Mouse (Mus musculus) urinary bladder, postnatal 0 days (tissue): ENCODE results near the gene Rhox3c. TPM values are rescaled to one million over a fixed set of nuclear protein-coding genes. Genes with fewer than 3 reads are reported as not detected.

Experiments
- polyA plus RNA-seq: library from polyadenylated mRNA; unstranded; fragments of >200 nt; fragmentation: Nextera tagmentation; extraction: Ambion mirVana; gene quantifications from 2 replicates; pipeline ENCODE4 v1.2.1, GENCODE M21; 2015

The Rhox3c gene
- polyA plus RNA-seq: not detected in 2 replicates

DNA sequence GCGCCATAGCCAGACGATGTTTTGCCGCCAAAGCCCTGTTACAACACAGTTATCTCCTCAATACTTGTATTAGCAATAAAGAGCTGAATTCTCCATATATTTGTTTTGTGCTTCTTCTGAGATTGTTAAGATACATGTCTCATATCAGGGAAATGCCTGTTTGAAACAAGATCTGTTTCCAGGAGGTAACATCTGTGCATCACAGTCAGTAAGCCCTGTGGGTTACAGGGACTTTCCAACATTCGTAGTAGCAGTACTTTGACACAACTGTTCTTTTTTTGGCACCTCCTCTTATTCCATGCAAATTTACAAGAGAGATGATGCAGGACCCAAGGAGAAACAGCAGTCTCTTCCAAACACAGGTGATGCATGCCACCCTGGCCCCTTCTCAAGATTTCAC is at the start of gene Rhox3c:
Rhox3c (plus strand) TSS at position 301 of the 400 bp plus-strand sequence.

DNA sequence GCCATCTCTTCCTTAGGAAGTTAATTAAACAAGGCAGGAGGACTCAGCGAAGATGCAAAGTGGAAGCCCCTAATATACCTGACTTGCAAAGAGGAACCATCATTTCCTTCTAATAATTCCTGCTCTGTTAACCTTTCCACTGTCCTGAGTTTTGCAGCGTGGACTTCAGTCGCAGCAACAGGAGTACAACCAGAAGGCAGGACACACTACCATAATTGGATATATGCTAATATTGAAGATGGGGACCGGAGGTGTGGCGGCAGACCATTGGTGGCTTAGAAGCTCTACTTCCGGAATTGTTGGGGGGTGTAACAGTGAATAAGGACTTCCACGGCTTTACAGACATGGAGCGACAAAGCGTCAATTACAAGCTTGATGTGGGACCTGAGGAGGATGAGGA is 46.6 kb upstream of the Rhox3c start, which contains the start of gene Rhox2b:
Rhox2b (plus strand) TSS at position 301 of the 400 bp plus-strand sequence.

DNA sequence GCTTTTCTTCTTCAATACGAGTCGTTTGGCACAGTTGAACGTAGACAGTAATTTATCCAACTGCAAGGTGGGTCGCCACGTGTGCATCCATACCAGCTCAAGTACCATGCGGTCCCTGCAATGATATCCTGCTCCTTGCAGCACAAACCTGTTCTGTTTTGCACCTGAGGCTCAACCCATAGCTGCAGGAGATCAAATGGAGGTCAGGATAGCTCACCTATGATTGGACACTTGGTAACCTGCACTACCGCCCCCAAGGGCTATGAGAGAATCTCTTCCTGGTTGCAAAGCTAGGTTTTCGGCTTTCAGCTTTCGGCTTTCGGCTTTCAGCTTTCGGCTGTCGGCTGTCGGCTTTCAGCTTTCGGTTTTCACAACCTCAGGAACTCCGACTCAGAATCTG is 26.2 kb upstream of the Rhox3c start, which contains the start of gene Rhox4b:
Rhox4b (plus strand) TSS at position 301 of the 400 bp plus-strand sequence.

DNA sequence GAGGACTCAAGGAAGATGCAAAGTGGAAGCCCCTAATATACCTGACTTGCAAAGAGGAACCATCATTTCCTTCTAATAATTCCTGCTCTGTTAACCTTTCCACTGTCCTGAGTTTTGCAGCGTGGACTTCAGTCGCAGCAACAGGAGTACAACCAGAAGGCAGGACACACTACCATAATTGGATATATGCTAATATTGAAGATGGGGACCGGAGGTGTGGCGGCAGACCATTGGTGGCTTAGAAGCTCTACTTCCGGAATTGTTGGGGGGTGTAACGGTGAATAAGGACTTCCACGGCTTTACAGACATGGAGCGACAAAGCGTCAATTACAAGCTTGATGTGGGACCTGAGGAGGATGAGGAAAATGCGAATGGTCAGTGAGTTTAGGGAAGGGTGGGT is 5.0 kb upstream of the Rhox3c start, which contains the start of gene Rhox2c:
Rhox2c (plus strand) TSS at position 301 of the 400 bp plus-strand sequence.

DNA sequence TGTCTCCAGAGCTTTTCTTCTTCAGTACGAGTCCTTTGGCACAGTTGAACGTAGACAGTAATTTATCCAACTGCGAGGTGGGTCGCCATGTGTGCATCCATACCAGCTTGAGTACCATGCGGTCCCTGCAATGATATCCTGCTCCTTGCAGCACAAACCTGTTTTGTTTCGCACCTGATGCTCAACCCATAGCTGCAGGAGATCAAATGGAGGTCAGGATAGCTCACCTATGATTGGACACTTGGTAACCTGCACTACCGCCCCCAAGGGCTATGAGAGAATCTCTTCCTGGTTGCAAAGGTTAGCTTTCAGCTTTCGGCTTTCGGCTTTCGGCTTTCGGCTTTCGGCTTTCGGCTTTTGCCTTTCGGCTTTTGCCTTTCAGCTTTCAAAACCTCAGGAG is 21.7 kb downstream of the Rhox3c start, which contains the start of gene Rhox4c:
Rhox4c (plus strand) TSS at position 301 of the 400 bp plus-strand sequence.

GRCm38 (mm10) chrX:37514059-37514458 is 55.7 kb downstream of the Rhox3c start, which contains the start of gene Rhox4d:
Gene Rhox4d, plus strand, starts transcription at chrX:37514359.

Other genes with a start within 250 kb of the Rhox3c start
- gene Gm9, start 247.5 kb upstream of the Rhox3c start, polyA plus RNA-seq: not detected in 2 replicates
- not detected in 2 replicates for gene Rhox1, start 236.3 kb upstream of the Rhox3c start, polyA plus RNA-seq
- gene Rhox2a, start 213.6 kb upstream of the Rhox3c start, polyA plus RNA-seq: not detected in 2 replicates
- not detected in 2 replicates for gene Rhox3a, start 208.7 kb upstream of the Rhox3c start, polyA plus RNA-seq
- gene Rhox4a, start 193.2 kb upstream of the Rhox3c start, polyA plus RNA-seq: not detected in 2 replicates
- gene Rhox3a2, start 78.6 kb upstream of the Rhox3c start, polyA plus RNA-seq: not detected in 2 replicates
- not detected in 2 replicates for gene Rhox4a2, start 67.7 kb upstream of the Rhox3c start, polyA plus RNA-seq
- not detected in 2 replicates for gene Rhox2b, start 46.5 kb upstream of the Rhox3c start, polyA plus RNA-seq
- not detected in 2 replicates for gene Rhox4b, start 26.1 kb upstream of the Rhox3c start, polyA plus RNA-seq
- not detected in 2 replicates for gene Rhox2c, start 4.9 kb upstream of the Rhox3c start, polyA plus RNA-seq
- not detected in 2 replicates for gene Rhox4c, start 21.8 kb downstream of the Rhox3c start, polyA plus RNA-seq
- gene Rhox2d, start 34.8 kb downstream of the Rhox3c start, polyA plus RNA-seq: not detected in 2 replicates
- not detected in 2 replicates for gene Rhox4d, start 55.8 kb downstream of the Rhox3c start, polyA plus RNA-seq
- not detected in 2 replicates for gene Rhox2e, start 71.9 kb downstream of the Rhox3c start, polyA plus RNA-seq
- gene Rhox3e, start 83.4 kb downstream of the Rhox3c start, polyA plus RNA-seq: not detected in 2 replicates
- gene Rhox4e, start 98.8 kb downstream of the Rhox3c start, polyA plus RNA-seq: not detected in 2 replicates
- not detected in 2 replicates for gene Rhox2f, start 112.8 kb downstream of the Rhox3c start, polyA plus RNA-seq
- not detected in 2 replicates for gene Rhox3f, start 122.4 kb downstream of the Rhox3c start, polyA plus RNA-seq
- gene Rhox4f, start 149.1 kb downstream of the Rhox3c start, polyA plus RNA-seq: not detected in 2 replicates
- not detected in 2 replicates for gene Rhox3g, start 170.0 kb downstream of the Rhox3c start, polyA plus RNA-seq
- gene Rhox2g, start 184.9 kb downstream of the Rhox3c start, polyA plus RNA-seq: not detected in 2 replicates
- not detected in 2 replicates for gene Rhox4g, start 192.7 kb downstream of the Rhox3c start, polyA plus RNA-seq
- not detected in 2 replicates for gene Rhox3h, start 210.2 kb downstream of the Rhox3c start, polyA plus RNA-seq
- gene Rhox2h, start 214.7 kb downstream of the Rhox3c start, polyA plus RNA-seq: not detected in 2 replicates